Mouse (Mus musculus): ENCODE results near the gene Tiprl. TPM values are rescaled to one million over a fixed set of nuclear protein-coding genes. Genes with fewer than 3 reads are reported as not detected.
A peak's percentile ranks its signal among the peaks of the same experiment; 100 is the strongest.

The Tiprl gene
- polyA plus RNA-seq (2017; shearing (Covaris generic)): 100 to 1,000 TPM; 112 to 127 TPM

GRCm38 (mm10) chr1:165236321-165237298 lies at the start of gene Tiprl:
Gene Tiprl (minus strand): TSS chr1:165236996.
- ATAC-seq: peak; percentile 94

DNA sequence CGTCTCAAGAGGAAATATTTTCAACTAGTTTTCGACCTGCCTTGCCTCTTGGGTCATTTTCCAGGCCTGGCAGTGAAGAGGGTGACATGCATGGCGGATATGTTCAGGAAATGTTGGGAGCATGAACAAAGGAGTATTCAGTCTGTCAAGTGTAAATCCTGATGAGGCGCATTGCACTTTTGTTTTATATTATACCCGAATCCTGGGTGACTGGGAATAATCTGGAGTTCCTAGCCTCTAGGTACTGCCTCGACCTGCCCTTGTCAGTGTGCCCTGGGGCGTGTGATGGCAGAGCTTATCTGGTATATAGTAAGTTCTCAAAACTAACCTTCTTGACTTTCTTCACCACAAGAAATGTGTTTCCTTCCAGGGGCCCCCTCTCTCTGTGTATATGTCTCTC lies 47.3 kb upstream of the Tiprl start:
- ATAC-seq: no peak

DNA sequence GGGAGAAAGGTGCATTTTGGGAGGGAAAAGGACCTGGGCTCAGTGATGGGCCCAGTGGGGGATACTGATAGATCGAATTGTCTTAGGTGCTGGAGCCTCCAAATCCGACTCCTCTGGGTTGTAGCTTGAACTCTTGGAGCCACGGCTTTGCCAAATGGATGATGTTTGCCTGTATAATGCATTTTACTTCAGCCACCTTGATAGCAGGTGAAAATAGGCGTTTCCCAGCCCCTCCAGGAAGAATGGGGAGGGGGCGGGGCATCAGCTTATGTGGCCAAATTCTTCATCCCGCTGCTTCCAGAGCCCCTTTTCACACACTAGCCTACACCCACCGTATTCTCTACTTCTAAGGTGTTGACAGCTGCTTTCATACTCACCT lies 46.2 kb upstream of the Tiprl start:
- no peak for ATAC-seq

GRCm38 (mm10) chr1:165282222-165282966 lies 45.6 kb upstream of the Tiprl start:
- ATAC-seq: no peak

GRCm38 (mm10) chr1:165281351-165282221 lies 44.8 kb upstream of the Tiprl start:
- no peak for ATAC-seq

- no peak for ATAC-seq
These were observed 43.9 kb upstream of the Tiprl start for GRCm38 (mm10) chr1:165280741-165281140.

DNA sequence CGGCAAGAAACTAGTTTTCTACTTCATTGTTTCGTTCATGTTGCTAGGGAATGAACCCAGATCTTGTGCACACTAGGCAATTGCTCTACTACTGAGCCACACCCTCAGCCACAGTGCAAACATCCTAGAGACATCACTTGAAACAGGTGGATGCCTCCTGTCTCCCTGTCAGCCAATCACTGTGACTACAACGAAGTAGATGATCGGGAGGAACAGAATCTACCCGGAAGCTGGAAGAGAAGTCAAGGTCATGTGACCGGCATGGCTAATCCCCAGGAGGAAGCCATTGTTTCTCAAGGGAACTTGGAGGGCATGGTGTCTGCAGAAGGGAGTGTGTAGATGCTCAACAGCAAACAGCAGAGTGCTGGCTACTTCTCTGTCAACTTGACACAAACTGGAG lies 38.1 kb upstream of the Tiprl start:
- ATAC-seq: no peak

- ATAC-seq: peak; percentile 53
These were observed 15.4 kb upstream of the Tiprl start for GRCm38 (mm10) chr1:165252027-165252671.

- ATAC-seq: no peak
These were observed 13.8 kb upstream of the Tiprl start for GRCm38 (mm10) chr1:165250546-165250945.

- ATAC-seq: no peak
These were observed 12.0 kb upstream of the Tiprl start for GRCm38 (mm10) chr1:165248842-165249241.

GRCm38 (mm10) chr1:165247788-165248187 lies 11.0 kb upstream of the Tiprl start:
- ATAC-seq: no peak

DNA sequence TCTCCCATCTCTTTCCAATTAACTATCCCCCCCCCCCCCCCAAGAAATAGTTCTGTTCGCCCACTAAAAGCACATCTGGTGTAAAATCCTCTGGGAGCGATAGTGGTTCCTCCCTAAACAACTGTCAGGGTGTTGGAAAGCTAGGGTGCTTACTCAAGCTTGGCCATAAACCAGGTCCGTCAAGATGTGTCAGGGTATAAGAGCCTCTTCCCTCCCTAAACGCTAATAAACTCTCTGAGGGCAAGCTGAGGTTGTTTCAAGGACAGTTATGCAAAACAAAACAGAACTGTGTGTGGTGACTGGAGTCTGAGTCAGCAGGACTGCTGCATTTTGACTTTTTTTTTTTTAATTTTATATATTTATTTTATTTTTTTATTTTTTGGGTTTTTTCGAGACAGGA lies 10.3 kb upstream of the Tiprl start:
- ATAC-seq: no peak

DNA sequence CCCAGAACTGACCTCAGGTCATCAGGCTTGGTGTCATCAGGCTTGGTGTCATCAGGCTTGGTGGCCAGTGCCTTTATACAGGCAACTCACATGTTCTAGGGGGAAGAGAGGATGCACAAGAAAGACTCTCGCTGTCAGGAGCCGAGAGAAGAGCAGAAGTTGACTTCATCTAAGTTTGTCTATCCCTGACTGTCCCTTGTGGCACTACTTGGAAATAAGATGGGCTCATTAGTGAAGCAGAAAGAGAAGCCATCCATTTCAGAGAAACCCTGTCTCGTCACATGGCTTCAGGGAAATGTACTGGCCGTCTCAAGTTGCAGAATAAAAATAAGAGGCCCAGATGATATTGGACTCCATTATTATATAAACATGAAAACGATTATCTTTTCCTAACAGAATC lies 9.8 kb upstream of the Tiprl start:
- no peak for ATAC-seq

DNA sequence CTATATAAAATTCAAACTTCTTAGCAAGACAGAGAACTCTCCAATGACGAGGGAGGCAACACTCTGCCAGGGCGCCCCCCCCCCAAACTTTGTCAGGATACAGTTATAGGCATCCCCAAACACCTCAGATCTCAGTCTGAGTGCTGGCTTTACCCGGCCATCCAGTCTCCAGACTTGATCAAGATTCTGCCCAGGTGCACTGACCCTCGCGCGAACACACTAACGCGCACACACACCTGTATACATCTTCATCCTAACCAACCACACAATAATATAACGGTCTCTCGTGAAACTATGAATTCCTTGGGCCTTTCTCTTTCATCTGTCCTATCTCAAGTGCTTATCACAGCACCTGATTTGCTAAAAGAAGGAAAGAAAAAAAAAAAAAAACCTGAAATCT lies 950 bp downstream of the Tiprl start:
- no peak for ATAC-seq

GRCm38 (mm10) chr1:165233806-165234205 lies 3.0 kb downstream of the Tiprl start:
- no peak for ATAC-seq

- ATAC-seq: no peak
These were observed 6.1 kb downstream of the Tiprl start for GRCm38 (mm10) chr1:165230691-165231090.

DNA sequence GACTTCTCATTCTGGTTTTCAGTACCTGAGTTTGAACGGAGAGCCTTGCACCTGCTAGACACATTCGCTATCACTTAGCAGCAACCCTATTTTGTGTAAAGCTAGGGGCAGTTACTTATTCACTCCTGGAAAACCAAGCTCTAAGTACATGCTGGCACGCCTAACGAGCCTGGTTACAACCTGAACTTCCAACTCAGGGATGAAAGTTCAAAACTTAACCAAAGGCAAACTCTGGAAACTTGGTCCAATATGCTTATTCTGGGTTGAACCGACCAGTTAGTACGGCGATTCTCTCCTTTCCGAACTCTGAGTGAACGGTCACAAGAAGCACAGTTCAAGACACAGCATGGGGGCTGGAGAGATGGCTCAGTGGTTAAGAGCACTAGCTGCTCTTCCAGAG lies 7.2 kb downstream of the Tiprl start:
- no peak for ATAC-seq

GRCm38 (mm10) chr1:165217023-165217589 lies 19.7 kb downstream of the Tiprl start:
- ATAC-seq: no peak

DNA sequence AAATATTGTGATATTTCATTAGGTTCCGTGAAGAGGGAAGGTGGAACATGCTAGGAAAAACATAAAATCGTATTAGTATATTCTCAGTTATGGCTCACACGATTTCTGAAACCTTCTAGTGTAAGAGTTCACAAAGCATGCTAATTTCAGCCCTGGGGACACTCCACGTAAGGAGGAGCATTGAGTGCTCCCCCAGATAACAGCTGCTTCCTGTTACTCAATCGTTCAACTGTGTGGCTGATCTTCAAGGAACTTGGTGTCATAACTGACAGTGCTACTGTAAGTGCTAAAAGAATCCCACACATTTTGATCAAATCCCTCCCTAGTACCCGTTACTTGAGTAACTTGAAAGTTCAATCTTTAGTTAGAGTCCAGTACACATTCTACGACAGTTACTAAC lies 21.0 kb downstream of the Tiprl start:
- no peak for ATAC-seq

- ATAC-seq: no peak
These were observed 31.2 kb downstream of the Tiprl start for GRCm38 (mm10) chr1:165205591-165205990.

GRCm38 (mm10) chr1:165203488-165204035 lies 33.2 kb downstream of the Tiprl start:
- ATAC-seq: no peak
